Mouse (Mus musculus) ovary, adult 18-20 months (tissue): ENCODE measurements around the gene Ccdc24.

Source experiments
- DNase-seq: peaks from one replicate; pipeline ENCODE4 v3.0.0; 2022; ENCODE audit warnings: low spot score, mixed read lengths

Gene Ccdc24

GRCm38 (mm10) chr4:117872471-117872886 lies at the start of gene Ccdc24:
TSS of gene Ccdc24 (minus strand) at chr4:117872557.
- DNase-seq, result no peak

GRCm38 (mm10) chr4:117921358-117921757 lies 49.0 kb upstream of the Ccdc24 start:
- DNase-seq, result no peak

- no peak for DNase-seq
Measured at GRCm38 (mm10) chr4:117918762-117919161, 46.4 kb upstream of the Ccdc24 start.

- DNase-seq, result no peak
Measured at GRCm38 (mm10) chr4:117918261-117918660, 45.9 kb upstream of the Ccdc24 start.

GRCm38 (mm10) chr4:117917847-117918246 lies 45.5 kb upstream of the Ccdc24 start:
- no peak for DNase-seq

- DNase-seq, result no peak
Measured at GRCm38 (mm10) chr4:117917402-117917801, 45.0 kb upstream of the Ccdc24 start.

- DNase-seq, result no peak
Measured at GRCm38 (mm10) chr4:117916386-117916785, 44.0 kb upstream of the Ccdc24 start.

- DNase-seq, result no peak
Measured at GRCm38 (mm10) chr4:117915489-117916105, 43.2 kb upstream of the Ccdc24 start.

- DNase-seq, result peak; percentile 79
Measured at GRCm38 (mm10) chr4:117914591-117915442, 42.5 kb upstream of the Ccdc24 start, which contains the start of gene Ipo13. TSS of gene Ipo13 (minus strand) at chr4:117914999.

GRCm38 (mm10) chr4:117914031-117914430 lies 41.7 kb upstream of the Ccdc24 start:
- DNase-seq, result no peak

- no peak for DNase-seq
Measured at GRCm38 (mm10) chr4:117913421-117913820, 41.1 kb upstream of the Ccdc24 start.

- DNase-seq, result no peak
Measured at GRCm38 (mm10) chr4:117912685-117913273, 40.4 kb upstream of the Ccdc24 start.

- DNase-seq, result no peak
Measured at GRCm38 (mm10) chr4:117912131-117912561, 39.8 kb upstream of the Ccdc24 start.

- DNase-seq, result no peak
Measured at GRCm38 (mm10) chr4:117908834-117909453, 36.6 kb upstream of the Ccdc24 start.

GRCm38 (mm10) chr4:117906196-117906595 lies 33.8 kb upstream of the Ccdc24 start:
- DNase-seq, result no peak

- no peak for DNase-seq
Measured at GRCm38 (mm10) chr4:117904761-117905160, 32.4 kb upstream of the Ccdc24 start.

GRCm38 (mm10) chr4:117904094-117904493 lies 31.7 kb upstream of the Ccdc24 start:
- DNase-seq, result no peak

- DNase-seq, result no peak
Measured at GRCm38 (mm10) chr4:117898111-117898510, 25.8 kb upstream of the Ccdc24 start.

- no peak for DNase-seq
Measured at GRCm38 (mm10) chr4:117896031-117896430, 23.7 kb upstream of the Ccdc24 start.

GRCm38 (mm10) chr4:117895339-117895738 lies 23.0 kb upstream of the Ccdc24 start:
- DNase-seq, result no peak

GRCm38 (mm10) chr4:117894601-117895000 lies 22.2 kb upstream of the Ccdc24 start:
- no peak for DNase-seq

GRCm38 (mm10) chr4:117893376-117893775 lies 21.0 kb upstream of the Ccdc24 start:
- no peak for DNase-seq
